Mouse (Mus musculus): ENCODE data around the gene Zfp697. TPM values are rescaled to one million over a fixed set of nuclear protein-coding genes. Genes with fewer than 3 reads are reported as not detected.

The Zfp697 gene
- polyA plus RNA-seq (2021; fragmentation: Nextera tagmentation) = 9.8 and 10.7 TPM in 2 replicates
- long read RNA-seq, experiment 1, transcript Zfp697-203 (2 exons, 2,351 nt) = major isoform, 16 of 29 reads
- long read RNA-seq, experiment 1, partial matches to known transcripts = 1 of 29 reads
- long read RNA-seq, experiment 1, other reads (novel, unspliced or antisense) = 12 of 29 reads
- long read RNA-seq, experiment 2, transcript Zfp697-203 (2 exons, 2,351 nt) = major isoform, 7 of 19 reads
- long read RNA-seq, experiment 2, partial matches to known transcripts = 0 of 19 reads
- long read RNA-seq, experiment 2, other reads (novel, unspliced or antisense) = 12 of 19 reads

GRCm38 (mm10) chr3:98382246-98382939 is at the start of gene Zfp697:
Gene Zfp697 (plus strand): TSS chr3:98382461.

GRCm38 (mm10) chr3:98339706-98340109 is 42.6 kb upstream of the Zfp697 start, which contains the start of gene Phgdh:
Gene Phgdh (minus strand): TSS chr3:98339990.

GRCm38 (mm10) chr3:98457026-98457425 is 74.8 kb downstream of the Zfp697 start, which contains the start of gene Gm4450:
Gene Gm4450 (minus strand): TSS chr3:98457126.

GRCm38 (mm10) chr3:98510414-98510813 is 128.2 kb downstream of the Zfp697 start, which contains the start of gene Hsd3b4:
Gene Hsd3b4 (minus strand): TSS chr3:98510514.

GRCm38 (mm10) chr3:98588707-98589106 is 206.4 kb downstream of the Zfp697 start, which contains the start of gene Gm10681:
Gene Gm10681 (minus strand): TSS chr3:98588807.

GRCm38 (mm10) chr3:98630152-98630551 is 247.9 kb downstream of the Zfp697 start, which contains the start of gene Hsd3b5:
Gene Hsd3b5 (minus strand): TSS chr3:98630252.

GRCm38 (mm10) chr3:98724376-98724775 is 342.1 kb downstream of the Zfp697 start, which contains the start of gene Hsd3b2:
Gene Hsd3b2 (minus strand): TSS chr3:98724543.

Other genes starting within 250 kb of the Zfp697 start
- gene Adam30, start 221.8 kb upstream of the Zfp697 start, polyA plus RNA-seq (2021; fragmentation: Nextera tagmentation) = not detected in 2 replicates
- not detected in 2 replicates for gene Reg4, start 160.3 kb upstream of the Zfp697 start, polyA plus RNA-seq (2021; fragmentation: Nextera tagmentation)
- 4.3 and 4.9 TPM in 2 replicates for gene Hmgcs2, start 102.0 kb upstream of the Zfp697 start, polyA plus RNA-seq (2021; fragmentation: Nextera tagmentation)
- 124 and 132 TPM in 2 replicates for gene Phgdh, start 42.5 kb upstream of the Zfp697 start, polyA plus RNA-seq (2021; fragmentation: Nextera tagmentation)
- gene Gm4450, start 74.7 kb downstream of the Zfp697 start, polyA plus RNA-seq (2021; fragmentation: Nextera tagmentation) = not detected in 2 replicates
- not detected in 2 replicates for gene Hsd3b4, start 128.1 kb downstream of the Zfp697 start, polyA plus RNA-seq (2021; fragmentation: Nextera tagmentation)
- not detected in 2 replicates for gene Gm10681, start 206.3 kb downstream of the Zfp697 start, polyA plus RNA-seq (2021; fragmentation: Nextera tagmentation)
- not detected in 2 replicates for gene Hsd3b5, start 247.8 kb downstream of the Zfp697 start, polyA plus RNA-seq (2021; fragmentation: Nextera tagmentation)